Mouse (Mus musculus) stomach, postnatal 0 days (tissue): ENCODE data around the gene Cog2.

Experiments used
- CTCF ChIP-seq: IDR thresholded peaks from 2 replicates; pipeline ENCODE4 v1.5.1; 2016; ENCODE audit warnings: antibody characterized with exemption, low read depth, mild to moderate bottlenecking, moderate library complexity
- EP300 ChIP-seq: optimal IDR thresholded peaks from 2 replicates; pipeline ENCODE3; 2016; ENCODE audit warnings: antibody characterized with exemption

DNA sequence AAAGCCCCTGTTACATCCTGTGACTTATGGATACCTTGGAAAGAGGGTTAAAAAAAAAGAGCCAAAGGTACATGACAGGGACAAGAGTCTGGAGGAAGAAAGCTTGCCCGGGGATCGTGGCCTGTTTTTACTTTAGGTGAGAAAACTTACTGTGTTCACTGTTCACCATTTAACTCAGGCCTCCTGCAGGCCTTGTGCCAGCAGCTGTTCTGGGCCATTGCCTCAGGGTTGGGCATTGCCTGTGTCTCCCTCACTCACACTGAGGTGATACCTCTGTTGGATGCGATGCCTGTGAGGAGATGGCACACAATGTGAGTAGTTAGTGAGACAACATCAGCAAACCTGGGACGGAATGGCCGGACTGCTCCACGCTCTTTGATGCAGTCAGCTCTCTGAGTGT is 1.4 kb downstream of the Cog2 start:
- TF ChIP-seq CTCF (no peak), EP300 (no peak)
